Mouse (Mus musculus) MN1 (cell line): ENCODE measurements around the gene 2310039H08Rik.

ENCODE experiments used
- DNase-seq: peaks from one replicate; pipeline ENCODE4 v3.0.0-alpha.2; 2016; ENCODE audit warnings: low spot score

Gene 2310039H08Rik

GRCm38 (mm10) chr17:46772404-46773277 lies at the start of gene 2310039H08Rik:
Gene 2310039H08Rik, plus strand, starts transcription at chr17:46772635.
- peak; percentile 93 for DNase-seq

- DNase-seq: no peak
Observed at GRCm38 (mm10) chr17:46724477-46725084, 47.9 kb upstream of the 2310039H08Rik start.

DNA sequence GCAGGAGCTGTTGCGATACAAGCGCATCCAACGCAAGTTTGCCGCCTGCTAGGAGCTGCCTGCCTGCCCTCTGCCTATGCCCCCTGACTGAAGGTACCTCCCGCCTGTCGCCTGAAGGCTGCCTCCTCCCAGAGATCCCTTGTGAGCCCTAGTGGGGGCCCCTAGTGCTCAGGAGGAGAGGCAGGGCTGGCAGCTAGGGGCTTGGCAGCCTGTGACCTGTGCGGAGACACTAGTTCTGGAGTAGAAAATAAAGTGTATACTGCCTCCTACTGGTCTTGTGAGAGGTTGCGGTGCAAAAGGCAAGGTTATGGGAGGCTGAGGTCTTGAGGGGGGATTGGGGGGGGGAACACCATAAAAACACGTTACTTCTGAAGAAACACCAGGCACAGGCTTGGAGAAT lies 47.2 kb upstream of the 2310039H08Rik start:
- peak; percentile 59 for DNase-seq

DNA sequence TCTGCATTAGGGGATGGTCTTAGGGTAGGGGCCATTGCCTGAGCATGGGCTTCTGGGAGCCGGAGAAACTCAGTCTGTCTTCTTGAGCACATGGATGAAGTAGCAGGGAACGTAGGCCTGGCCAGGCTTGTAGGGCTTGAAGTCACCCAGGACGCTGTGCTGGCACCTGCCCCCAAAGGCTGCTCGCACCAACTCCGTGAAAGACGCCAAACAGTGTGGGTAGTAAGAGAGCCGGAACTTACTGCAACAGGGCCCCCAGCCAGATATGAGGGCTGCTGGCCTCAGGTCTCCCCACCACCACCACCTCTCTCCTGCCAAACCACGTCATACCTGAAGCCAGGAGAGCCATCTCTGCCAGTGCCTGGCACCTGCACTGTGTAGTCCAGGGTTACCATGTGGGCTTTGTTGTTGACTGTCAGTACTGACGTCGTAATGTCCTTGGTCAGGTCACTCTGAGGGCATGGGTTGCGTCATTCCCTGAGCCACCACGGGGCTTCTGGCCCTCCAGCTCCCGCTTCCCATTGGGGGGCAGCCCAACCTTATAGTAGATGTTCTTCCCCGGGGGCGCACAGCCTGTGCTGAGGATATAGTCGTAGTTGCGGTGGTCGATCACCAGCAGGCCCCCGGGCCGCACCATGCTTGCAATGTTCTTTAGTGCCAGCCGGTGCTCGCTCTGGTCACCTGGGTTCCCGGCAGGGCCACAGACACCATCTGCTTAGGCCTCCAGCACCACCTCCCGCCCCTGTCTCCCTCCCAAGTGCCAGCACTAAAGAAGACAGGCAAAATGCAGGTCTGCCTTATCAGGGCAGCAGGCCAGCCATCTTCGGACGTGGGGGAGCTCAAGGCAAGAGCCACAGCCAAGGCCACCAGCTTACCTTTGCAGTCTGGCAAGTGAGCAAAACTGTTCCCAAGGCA lies 46.4 kb upstream of the 2310039H08Rik start:
- no peak for DNase-seq

- no peak for DNase-seq
Observed at GRCm38 (mm10) chr17:46727271-46727670, 45.2 kb upstream of the 2310039H08Rik start.

DNA sequence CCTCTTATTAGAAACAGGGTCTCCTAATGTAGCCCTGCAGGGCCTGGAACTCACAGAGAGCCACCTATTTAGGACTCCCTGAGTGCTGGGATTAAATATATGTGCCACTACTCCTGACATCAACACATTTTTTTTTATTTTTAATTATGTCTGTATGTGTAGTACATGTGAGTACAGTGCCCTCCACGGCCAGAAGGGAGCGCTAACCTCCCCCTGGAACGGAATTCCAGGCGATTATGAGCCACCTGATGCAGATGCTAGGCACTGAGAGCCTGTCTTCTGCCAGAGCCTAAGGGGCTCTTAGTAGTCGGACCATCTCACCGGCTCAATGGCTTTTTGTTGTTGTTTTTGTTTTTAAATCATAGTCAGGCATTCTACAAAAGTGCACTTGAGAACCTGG lies 44.4 kb upstream of the 2310039H08Rik start:
- DNase-seq: no peak

- DNase-seq: no peak
Observed at GRCm38 (mm10) chr17:46728496-46728895, 43.9 kb upstream of the 2310039H08Rik start.

GRCm38 (mm10) chr17:46728904-46729318 lies 43.5 kb upstream of the 2310039H08Rik start, which contains the start of gene Gnmt:
Gene Gnmt, minus strand, starts transcription at chr17:46729168.
- DNase-seq: no peak

GRCm38 (mm10) chr17:46734055-46734454 lies 38.4 kb upstream of the 2310039H08Rik start:
- DNase-seq: no peak

DNA sequence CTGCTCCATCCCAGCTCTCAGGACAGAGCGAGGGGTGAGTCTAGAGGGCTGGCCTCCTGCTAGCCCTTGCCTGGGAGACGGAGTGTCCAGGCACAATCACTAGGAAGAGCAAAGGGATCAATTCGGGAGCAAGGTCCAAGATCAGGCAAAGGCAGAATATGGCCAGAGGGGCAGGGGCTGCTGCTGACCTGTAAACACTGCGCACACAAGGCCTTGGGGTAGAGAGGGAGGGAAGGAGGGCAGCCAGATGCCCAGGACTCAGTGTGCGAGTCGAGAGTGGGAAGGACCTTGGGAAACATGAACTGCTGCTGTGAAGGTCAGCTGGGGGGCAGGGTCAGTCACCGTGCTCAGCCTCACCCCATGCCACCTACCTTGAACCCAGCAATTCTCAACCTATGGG lies 37.1 kb upstream of the 2310039H08Rik start:
- DNase-seq: no peak

GRCm38 (mm10) chr17:46736160-46736559 lies 36.3 kb upstream of the 2310039H08Rik start:
- DNase-seq: no peak

DNA sequence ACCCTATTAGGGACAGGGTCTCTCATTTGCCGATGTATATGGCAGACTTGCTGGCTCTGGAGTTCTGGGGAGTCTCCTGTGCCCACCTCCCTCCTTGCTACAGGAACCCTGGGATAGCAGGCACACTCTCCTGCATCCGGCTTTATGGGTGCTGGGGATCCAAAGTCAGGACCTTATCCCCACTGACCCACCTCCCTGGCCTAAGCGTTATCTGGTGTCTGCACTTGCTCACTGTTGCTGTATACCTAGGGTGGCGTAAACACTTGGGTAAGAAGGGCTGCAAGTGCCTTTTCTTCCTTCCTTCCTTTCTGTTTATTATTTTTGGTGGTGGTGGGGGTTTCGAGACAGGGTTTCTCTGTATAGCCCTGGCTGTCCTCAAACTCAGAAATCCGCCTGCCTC lies 31.1 kb upstream of the 2310039H08Rik start:
- no peak for DNase-seq

GRCm38 (mm10) chr17:46742986-46743385 lies 29.4 kb upstream of the 2310039H08Rik start:
- DNase-seq: no peak

- DNase-seq: no peak
Observed at GRCm38 (mm10) chr17:46745506-46745905, 26.9 kb upstream of the 2310039H08Rik start.

DNA sequence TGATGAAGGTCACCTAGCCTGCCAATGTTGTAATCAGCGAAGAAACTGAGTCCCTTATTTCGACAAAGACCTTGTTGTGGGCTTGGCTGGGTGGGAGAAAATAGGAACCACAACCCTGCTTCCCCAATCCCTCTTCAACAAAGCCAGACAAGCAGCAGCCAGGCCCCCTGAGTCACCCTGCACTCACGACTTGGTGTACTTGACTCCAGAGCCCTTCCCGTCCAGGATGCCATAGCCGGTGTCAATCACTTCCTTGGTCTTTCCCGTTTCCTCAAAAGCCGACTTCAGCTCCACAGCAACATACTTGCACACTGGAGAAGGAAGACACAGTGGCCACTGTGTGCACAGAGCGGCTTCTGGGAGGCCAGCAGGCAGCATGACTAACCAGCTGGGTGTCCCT lies 25.2 kb upstream of the 2310039H08Rik start:
- DNase-seq: no peak

DNA sequence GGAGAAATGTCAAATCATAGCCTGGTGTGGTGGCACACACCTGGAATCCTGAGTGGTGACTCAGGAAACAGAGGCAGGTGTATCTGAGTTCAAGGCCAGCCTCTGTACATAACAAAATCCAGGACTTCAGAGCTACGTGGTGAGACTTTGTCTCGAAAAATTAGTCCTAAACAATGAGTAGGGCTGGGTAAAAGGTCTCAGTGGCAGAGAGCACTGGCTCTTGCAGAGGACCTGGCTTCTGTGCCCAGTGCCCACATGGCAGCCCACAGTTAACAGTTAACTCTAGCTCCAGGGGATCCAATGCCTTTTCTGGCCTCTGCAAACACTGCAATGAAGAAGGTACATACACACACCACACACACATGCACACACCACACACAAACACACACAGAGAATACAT lies 24.6 kb upstream of the 2310039H08Rik start:
- no peak for DNase-seq

DNA sequence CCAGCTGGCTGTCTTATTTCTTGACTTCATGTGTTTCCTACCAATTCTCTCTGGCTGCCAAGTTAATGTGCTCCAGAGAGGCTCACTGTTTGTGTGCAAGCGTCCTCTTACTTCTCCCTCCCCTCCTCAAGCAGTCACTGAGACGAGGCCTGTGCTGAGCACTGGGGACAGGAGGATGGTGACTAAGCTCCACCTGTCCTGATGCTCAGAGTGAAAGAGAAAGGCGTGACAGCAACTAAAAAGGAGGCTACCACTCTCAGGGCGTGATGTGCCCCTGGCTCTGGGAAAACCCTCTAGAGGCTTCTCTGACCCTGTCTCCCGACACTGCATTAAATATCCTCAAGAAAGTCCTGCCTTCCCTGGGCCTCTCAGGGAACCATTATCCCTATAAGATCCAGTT lies 23.2 kb upstream of the 2310039H08Rik start:
- DNase-seq: no peak

GRCm38 (mm10) chr17:46750580-46750979 lies 21.9 kb upstream of the 2310039H08Rik start:
- DNase-seq: no peak

- no peak for DNase-seq
Observed at GRCm38 (mm10) chr17:46751056-46751793, 21.2 kb upstream of the 2310039H08Rik start.

DNA sequence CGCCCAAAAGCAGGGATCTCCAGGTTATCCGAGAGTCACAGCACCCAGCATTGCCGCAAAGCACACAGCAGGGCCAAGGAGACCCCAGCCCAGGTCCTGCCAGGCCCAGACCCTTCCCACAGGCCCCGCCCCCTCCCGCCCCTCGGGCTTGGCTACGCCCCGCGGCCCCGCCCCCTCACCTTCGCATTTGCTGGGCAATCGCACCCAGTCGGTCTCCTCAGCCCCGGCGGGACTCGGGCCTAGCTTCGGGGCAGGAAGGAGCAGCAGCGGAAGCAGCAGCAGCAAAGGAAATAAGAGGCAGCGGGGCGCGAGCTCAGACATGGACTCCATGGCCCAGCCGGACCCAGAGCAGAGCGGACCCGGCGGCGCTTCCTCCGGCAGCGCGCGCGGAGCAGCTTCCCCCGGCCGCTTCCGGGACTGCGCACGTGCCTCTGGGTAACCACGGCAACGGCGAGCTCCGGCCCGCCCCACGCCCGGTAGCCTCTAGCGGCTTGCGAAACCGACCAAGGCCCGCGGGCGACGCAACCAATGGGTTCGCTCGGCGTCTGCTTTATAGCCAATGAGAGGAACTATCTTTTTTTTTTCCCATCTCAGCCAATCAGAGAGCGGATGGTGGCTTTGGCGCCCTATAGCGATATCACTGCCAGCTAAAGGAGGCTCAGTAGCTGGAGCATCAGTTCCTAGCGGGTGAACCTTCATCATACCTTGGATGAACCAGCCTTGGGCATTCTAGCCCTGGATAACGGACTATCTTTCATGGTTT lies 20.5 kb upstream of the 2310039H08Rik start, which contains the start of gene Cnpy3:
Gene Cnpy3 (minus strand): TSS at position 421 of the 763 bp plus-strand sequence.
- peak; percentile 100 for DNase-seq

- no peak for DNase-seq
Observed at GRCm38 (mm10) chr17:46758753-46759152, 13.7 kb upstream of the 2310039H08Rik start.
